ENCODE assay signal across 18 mouse cellular contexts in genomic region chr17:5077996-5078395, GRCm38 (mm10).
DNase-seq lines count a peak whose midpoint lies in the region; ATAC-seq and TF ChIP-seq lines count a peak whose summit lies in the region.
"Had no signal": no experiment of that assay in that cellular context is flagged by ENCODE, and none has a peak within 500 bp of the region (broad histone marks: within the 10 kb centered on the region; RNA-seq: fewer than 3 reads in every experiment).

No protein-coding gene starts in this region.

- ATAC-seq in hematopoietic stem cell, adult 5-6 weeks (replicated peaks in 1 of 2; ENCODE audit: insufficient read depth in 1 of 2, low FRiP score in 2 of 2, low TSS enrichment in 1 of 2, low read depth in 1 of 2, poor library complexity in 2 of 2, severe bottlenecking in 2 of 2), result peak; percentile 47 to 60; a peak in 2 of 4 replicates
- ATAC-seq in forebrain, postnatal 0 days, result no peak
- ATAC-seq: inflammation-experienced regulatory T-cells, adult 6 months had no signal

- peak; percentile 52 for DNase-seq in liver, adult 2 months (ENCODE audit: extremely low read depth, low read depth, low spot score)
- DNase-seq in liver, result no peak
- peak; percentile 41 to 45 for DNase-seq in spleen, postnatal 36 days (ENCODE audit: low spot score in 2 of 2)
- no peak for DNase-seq in spleen, postnatal 4 days (ENCODE audit: low spot score in 2 of 2)
- DNase-seq in cerebellum, adult 8-10 months, result no peak
- DNase-seq in forebrain, postnatal 0 days, result no peak
- DNase-seq: cerebellum, postnatal 14 days; embryo, embryonic 11 days; heart, postnatal 4 days; kidney, adult 2 months; kidney, postnatal 10 days; lung, embryonic 14.5 days; lung, postnatal 36 days; right cerebral cortex, postnatal 25 days had no signal

- H3K4me1 ChIP-seq in liver, adult 2 months (ENCODE audit: control insufficient read depth, insufficient read depth, low read length), result peaks cover 18% of the 10 kb centered on the region
- 0 out of 2 replicates have a peak, but pooled peaks cover 15% of the 10 kb centered on the region for H3K4me1 ChIP-seq in forebrain, postnatal 0 days (ENCODE audit: insufficient read depth)

- H3K79me2 ChIP-seq in liver, adult 2 months (ENCODE audit: control insufficient read depth, insufficient read depth, low read length), result peaks cover 46% of the 10 kb centered on the region

- no peak for TF ChIP-seq POLR2A in liver, adult 2 months (IDR thresholded peaks at IDR 0.05; ENCODE audit: extremely low read depth, insufficient read depth, low read length)

- no peak overlapping the region for H3K27ac ChIP-seq in liver, adult 2 months (replicated peaks; ENCODE audit: insufficient read depth, low read depth, low read length)
- H3K27ac ChIP-seq in forebrain, postnatal 0 days (ENCODE audit: low read depth, low read length), result no peak overlapping the region
- H3K27ac ChIP-seq: heart, embryonic 15.5 days had no signal

- TF ChIP-seq CTCF in liver, adult 2 months (IDR thresholded peaks at IDR 0.05; ENCODE audit: low read depth, low read length), result no peak
- TF ChIP-seq CTCF in forebrain, postnatal 0 days (IDR thresholded peaks at IDR 0.05; ENCODE audit: low read depth), result no peak

- no peaks in the 10 kb centered on the region for H3K9me3 ChIP-seq in forebrain, postnatal 0 days (ENCODE audit: low read length)
- H3K9me3 ChIP-seq: heart, embryonic 15.5 days had no signal

- H3K4me3 ChIP-seq in liver, adult 2 months (ENCODE audit: insufficient read depth, low read depth, low read length), result no peak overlapping the region
- H3K4me3 ChIP-seq in forebrain, postnatal 0 days (ENCODE audit: low read depth, low read length), result no peak overlapping the region
- H3K4me3 ChIP-seq: heart, embryonic 15.5 days; myocyte had no signal

- no peak overlapping the region for H3K4me2 ChIP-seq in forebrain, postnatal 0 days (ENCODE audit: low read depth)
- H3K4me2 ChIP-seq: heart, embryonic 15.5 days; lung, embryonic 14.5 days had no signal

- no peak overlapping the region for H3K9ac ChIP-seq in liver, adult 2 months (ENCODE audit: low read depth, low read length)
- H3K9ac ChIP-seq in forebrain, postnatal 0 days, result no peak overlapping the region
- H3K9ac ChIP-seq: heart, embryonic 15.5 days; lung, embryonic 14.5 days had no signal

- H3K36me3 ChIP-seq in liver, adult 2 months (ENCODE audit: control insufficient read depth, insufficient read depth, low read length), result no peaks in the 10 kb centered on the region
- no peaks in the 10 kb centered on the region for H3K36me3 ChIP-seq in forebrain, postnatal 0 days (ENCODE audit: insufficient read depth)
- H3K36me3 ChIP-seq: heart, embryonic 15.5 days had no signal

- 27% methylated on average over 9 of the region's 9 CpGs for WGBS in liver, adult 2 months
- 71% methylated on average over 9 of the region's 9 CpGs for WGBS in forebrain, postnatal 0 days

- H3K27me3 ChIP-seq in liver, adult 2 months (ENCODE audit: control insufficient read depth, insufficient read depth, low read length), result no peaks in the 10 kb centered on the region
- H3K27me3 ChIP-seq in forebrain, postnatal 0 days (ENCODE audit: insufficient read depth, low read length), result no peaks in the 10 kb centered on the region
- H3K27me3 ChIP-seq: heart, embryonic 15.5 days had no signal

Comparison
In these comparisons a context has a peak if more than half of its experiments do, and no peak if none do; other contexts are left out.
1. DNase-seq: peak in liver, adult 2 months (single experiment) and spleen, postnatal 36 days (2 of 2); none in liver (single experiment), spleen, postnatal 4 days (0 of 2), cerebellum, adult 8-10 months (single experiment) and forebrain, postnatal 0 days (single experiment).